Mouse (Mus musculus): Measurements from ENCODE around the gene Rara. TPM values are rescaled to one million over a fixed set of nuclear protein-coding genes. Genes with fewer than 3 reads are reported as not detected.

Gene Rara
- polyA plus RNA-seq, 3 experiments from 2014 or later, result 7.4 to 8.1 (median 7.6) TPM

GRCm38 (mm10) chr11:98953835-98954320 lies 26.3 kb downstream of the Rara start:
- ATAC-seq, result no peak

DNA sequence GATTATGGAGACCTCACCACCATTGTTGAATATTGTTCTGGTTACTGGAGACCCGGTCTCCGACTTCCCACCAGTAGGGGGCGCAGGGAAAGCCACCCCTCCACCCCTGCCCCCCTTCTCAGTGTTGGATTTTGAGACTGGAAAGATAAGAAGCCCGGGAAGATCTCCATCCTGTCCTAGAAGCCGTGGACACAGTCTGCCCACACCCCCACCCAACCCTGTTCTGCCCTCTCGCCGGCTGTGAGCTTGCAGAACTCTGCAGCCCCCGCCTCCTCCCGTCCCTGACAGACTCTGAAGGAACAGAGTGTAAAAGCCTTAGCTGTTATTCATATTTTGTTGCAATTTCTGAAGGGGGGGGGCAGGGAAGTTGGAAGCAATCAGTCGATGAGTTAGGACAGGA lies 26.8 kb downstream of the Rara start:
- ATAC-seq, result peak; percentile 32

GRCm38 (mm10) chr11:98954801-98955706 lies 27.4 kb downstream of the Rara start:
- ATAC-seq, result no peak

- no peak for ATAC-seq
Measured at GRCm38 (mm10) chr11:98955707-98956235, 28.2 kb downstream of the Rara start.

DNA sequence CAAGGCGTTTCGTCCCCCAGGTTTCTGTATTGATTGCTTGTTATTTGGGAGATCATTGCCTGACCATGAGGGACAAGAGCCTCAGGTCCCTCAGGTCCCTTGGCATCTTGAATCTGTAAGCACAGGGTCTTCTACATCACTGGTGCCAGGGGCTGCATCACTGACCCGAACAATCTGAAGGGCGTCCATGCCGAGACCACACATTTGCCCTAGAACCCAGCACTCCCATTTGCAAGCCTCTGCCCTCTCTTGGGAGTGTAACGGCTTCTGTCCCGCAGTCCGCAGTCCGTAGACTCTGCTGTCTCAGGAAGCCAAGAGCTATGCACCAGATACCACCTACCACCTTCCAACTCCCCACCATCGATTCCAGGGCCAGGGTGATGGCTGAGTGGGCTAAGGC lies 28.7 kb downstream of the Rara start:
- no peak for ATAC-seq

- peak; percentile 87 for ATAC-seq
Measured at GRCm38 (mm10) chr11:98959437-98960312, 32.1 kb downstream of the Rara start.

DNA sequence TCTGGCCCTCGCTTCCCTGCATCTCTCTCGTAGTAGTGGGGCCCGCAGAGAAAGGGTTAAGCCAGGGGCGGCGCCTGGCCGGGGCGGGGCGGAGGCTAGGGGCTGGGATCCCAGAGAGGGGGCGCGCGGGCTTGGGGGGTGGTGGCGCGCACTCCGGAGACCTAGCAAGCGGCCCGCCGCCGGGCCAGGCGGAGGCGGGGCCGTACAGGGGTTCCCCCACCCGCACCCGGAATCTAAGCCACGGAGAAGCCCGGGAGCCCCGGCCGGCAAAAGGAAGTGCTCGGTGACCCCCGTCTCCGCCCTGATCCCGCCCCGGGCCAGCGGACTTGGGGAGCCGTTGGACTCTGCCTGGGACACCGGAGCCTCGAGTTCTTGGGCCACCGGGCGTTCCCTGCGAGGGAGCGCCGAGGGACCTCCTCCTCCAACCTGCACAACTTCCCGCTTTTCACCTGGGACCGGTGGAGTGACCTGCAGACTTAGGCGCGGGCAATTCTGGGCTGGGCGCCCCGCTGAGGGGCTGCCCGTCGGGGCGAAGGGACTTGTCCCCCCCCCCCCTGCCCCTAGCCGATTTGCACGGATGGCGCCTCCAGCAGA lies 32.8 kb downstream of the Rara start:
- no peak for ATAC-seq

DNA sequence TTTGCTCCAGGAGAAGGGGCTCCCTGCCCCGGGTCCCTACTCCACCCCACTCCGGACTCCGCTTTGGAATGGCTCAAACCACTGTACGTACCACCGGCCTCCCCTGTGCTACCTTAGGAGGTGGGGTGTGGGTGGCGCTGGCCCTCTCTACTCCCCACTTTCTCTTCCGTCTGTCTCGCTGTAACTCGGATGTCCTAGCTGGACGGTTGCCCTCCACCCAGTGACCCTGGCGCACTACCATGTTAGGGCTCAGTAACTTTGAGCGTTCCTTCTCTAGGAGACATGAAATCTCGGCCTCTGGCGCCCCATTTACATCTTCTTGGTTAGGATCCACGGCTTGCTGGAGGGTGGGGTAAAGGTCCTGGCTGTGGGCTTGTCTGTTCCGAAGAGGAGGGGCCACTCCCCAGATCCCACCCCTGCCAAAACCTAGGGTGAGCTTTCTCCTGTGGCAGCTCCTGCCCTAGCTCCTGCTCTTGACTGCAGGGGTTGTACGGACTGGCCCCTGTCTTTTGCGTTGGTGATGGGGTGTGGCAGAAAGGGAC lies 33.5 kb downstream of the Rara start:
- no peak for ATAC-seq

DNA sequence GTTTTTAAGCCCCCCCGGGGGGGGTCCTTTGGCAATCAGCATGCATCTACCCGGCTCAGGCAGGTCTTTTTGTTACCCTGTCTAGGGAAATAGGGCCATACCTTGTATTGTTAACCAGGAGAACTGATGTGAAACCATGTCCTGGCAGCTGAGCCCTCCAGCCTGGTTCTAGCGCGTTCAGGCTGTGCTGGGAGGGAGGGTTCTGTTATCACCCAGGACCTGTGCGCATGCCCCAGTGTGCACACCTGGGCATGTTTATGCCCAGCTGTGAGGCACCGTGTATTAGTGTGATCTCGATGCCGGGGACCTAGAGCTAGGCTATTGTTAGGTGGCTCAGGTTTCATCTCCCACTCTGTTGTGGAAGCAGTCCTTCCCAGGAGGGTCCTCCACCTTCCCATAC lies 34.1 kb downstream of the Rara start:
- no peak for ATAC-seq

- no peak for ATAC-seq
Measured at GRCm38 (mm10) chr11:98962421-98963095, 34.9 kb downstream of the Rara start.

- ATAC-seq, result peak; percentile 17
Measured at GRCm38 (mm10) chr11:98963191-98964021, 35.8 kb downstream of the Rara start.

- no peak for ATAC-seq
Measured at GRCm38 (mm10) chr11:98964201-98964615, 36.6 kb downstream of the Rara start.

GRCm38 (mm10) chr11:98964616-98965415 lies 37.2 kb downstream of the Rara start:
- ATAC-seq, result no peak

DNA sequence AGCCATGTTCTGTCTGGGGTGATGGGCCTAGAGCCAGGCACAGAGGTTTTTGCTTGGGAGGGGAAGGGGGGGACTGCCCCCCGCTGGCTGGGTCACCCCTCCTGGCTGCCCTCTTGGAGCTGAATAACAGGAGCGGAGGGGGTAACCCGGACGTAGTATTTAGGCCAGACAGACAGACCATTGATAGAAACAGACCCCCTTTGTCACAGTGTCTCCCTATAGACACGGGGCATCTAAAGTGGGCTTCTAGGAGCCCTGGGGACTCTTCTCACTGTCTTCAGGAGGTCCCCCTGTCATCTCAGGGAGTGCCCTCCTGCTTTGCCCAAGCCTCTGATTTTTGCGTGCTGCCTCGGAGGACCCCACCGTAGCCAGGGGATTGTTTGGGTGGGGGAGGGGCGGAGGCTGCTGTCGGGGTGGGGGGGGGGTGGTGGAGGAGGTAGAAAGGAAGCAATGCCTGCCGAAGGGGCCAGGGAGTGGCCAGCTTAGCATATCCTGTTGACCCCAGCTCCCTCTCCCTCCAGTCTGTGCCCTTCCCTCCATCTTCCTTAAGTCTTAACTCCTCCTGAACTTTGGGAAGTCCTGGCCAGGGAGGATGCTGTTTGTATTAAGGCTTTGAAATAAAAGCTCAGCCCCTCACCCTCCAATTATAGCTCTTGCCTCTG lies 37.9 kb downstream of the Rara start:
- ATAC-seq, result no peak

GRCm38 (mm10) chr11:98966499-98967141 lies 39.0 kb downstream of the Rara start:
- ATAC-seq, result no peak

- no peak for ATAC-seq
Measured at GRCm38 (mm10) chr11:98968079-98968478, 40.5 kb downstream of the Rara start.

- ATAC-seq, result no peak
Measured at GRCm38 (mm10) chr11:98968716-98969495, 41.3 kb downstream of the Rara start.

GRCm38 (mm10) chr11:98969496-98969927 lies 41.9 kb downstream of the Rara start:
- ATAC-seq, result no peak

Data from inflammation-experienced regulatory T-cells, adult 6 months (primary cell).